Mouse (Mus musculus): Measurements from ENCODE around the gene Fam173b.
"Not testable (repeated sequence)": the region's sequence is repeated elsewhere in the genome, so short reads cannot be mapped to it uniquely, and the experiment has no call there.

Fam173b gene

DNA sequence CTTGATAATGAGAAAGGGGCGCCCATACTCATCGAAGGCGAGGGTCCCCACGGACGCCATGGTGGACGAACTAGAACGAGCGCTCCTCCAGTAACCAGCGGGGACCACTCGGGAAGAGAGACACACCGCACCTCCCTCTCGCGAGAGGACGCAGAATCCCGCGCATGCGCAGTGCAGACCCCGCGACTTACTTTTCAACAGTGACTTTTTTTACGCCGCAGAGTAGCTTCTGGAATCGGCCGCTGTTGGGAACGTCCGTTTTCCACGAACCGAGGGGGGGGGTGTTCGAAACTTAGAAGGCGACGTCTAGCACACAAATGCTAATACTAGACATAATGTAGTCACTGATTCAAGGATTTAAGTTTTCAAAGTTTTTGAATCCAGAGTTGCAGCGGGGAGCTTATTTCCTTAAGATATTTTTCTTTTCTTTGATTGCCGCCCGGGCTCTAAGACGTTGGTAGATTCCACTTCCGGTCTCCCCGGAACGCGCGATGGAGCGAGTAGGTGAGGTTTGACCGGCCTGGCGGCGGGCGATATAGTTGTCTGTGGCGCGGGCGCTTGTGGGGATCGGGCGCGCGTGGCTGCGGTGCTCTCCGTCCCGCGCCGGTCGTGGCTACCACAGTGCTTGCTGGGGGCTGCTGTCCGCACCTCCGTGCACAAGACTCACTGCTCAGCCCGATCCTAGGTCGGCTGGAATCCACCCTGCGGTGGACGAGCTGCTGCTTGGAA lies at the start of gene Fam173b, which contains the start of gene Cct5:
Gene Fam173b (plus strand): TSS at position 207 of the 729 bp plus-strand sequence.
Gene Cct5 (minus strand): TSS at position 159 of the 729 bp plus-strand sequence.
- peak; percentile 93 for DNase-seq (ENCODE audit: low read depth, low spot score)

DNA sequence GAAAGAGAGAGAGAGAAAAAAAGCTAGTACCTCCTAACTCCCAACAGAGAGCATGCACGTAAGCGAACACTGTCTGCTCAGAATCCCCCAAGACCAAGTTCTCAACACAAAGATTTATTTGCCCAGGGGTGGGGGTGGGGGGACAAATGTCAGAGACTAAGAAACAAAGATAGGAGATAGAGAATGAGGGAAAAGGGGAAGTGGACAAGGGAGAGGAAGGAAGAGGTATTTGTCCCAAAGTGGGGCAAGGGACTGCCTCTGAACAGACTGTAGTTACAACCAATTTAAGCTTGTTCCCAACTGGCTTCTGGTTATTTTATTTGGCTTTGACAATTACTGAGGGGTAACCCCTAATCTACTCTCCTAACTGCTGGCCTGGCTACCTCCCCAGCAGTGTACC lies 46.8 kb upstream of the Fam173b start:
- DNase-seq (ENCODE audit: low read depth, low spot score) = no peak

DNA sequence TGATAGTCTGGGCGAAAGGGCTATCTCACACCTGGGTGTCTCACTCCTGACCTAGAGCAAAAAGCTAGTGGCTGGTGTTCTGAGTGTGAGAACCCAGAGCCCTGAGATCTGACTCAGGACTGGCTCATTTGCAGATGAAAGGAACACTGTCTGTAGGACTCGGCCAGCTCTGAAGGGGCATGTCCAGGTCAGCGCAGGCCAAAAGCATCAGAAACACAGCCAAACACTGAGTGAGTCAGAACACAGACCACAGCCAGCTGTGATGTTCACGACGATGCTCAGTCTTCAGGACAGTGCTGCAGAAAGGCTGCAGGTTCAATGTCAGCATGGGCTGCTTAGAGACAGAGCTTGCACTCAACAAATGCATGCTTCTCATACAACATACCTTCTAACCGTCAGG lies 40.3 kb upstream of the Fam173b start:
- DNase-seq (ENCODE audit: low read depth, low spot score) = no peak

DNA sequence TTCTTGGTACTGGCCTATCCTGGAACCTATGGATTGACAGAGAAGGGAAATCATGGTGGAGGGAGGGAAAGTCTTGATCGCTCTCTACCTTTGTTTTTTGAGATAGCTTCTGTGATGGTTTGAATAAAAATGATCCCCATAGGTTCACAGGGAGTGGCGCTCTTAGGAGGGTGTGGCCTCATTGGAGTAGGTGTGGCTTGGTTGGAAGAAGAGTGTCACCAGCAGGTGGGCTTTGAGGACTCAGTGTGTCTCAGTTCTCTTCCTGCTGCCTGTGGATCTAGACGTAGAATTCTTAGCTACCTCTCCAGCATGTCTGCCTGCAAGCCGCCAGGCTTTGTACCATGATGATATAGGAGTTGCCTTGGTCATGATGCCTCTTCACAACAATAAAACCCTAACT lies 39.7 kb upstream of the Fam173b start:
- no peak for DNase-seq (ENCODE audit: low read depth, low spot score)

DNA sequence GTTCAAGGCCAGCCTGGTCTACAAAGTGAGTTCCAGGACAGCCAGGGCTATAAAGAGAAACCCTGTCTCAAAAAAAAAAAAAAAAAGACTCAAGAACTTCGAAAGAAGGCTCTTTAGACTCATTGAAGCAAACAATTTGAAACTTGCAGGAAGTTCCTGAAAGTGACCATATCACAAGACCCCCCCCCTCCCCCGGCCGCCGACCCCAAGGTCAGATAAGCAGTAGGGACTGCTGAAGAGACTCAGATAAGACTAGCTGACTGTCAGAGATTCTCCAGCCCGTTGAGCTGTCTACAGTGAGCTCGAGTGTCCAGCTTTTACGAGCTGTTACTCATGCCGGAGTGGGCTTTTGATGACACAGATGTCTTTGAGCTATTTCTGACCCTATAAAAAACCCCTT lies 38.8 kb upstream of the Fam173b start:
- DNase-seq (ENCODE audit: low read depth, low spot score) = no peak

DNA sequence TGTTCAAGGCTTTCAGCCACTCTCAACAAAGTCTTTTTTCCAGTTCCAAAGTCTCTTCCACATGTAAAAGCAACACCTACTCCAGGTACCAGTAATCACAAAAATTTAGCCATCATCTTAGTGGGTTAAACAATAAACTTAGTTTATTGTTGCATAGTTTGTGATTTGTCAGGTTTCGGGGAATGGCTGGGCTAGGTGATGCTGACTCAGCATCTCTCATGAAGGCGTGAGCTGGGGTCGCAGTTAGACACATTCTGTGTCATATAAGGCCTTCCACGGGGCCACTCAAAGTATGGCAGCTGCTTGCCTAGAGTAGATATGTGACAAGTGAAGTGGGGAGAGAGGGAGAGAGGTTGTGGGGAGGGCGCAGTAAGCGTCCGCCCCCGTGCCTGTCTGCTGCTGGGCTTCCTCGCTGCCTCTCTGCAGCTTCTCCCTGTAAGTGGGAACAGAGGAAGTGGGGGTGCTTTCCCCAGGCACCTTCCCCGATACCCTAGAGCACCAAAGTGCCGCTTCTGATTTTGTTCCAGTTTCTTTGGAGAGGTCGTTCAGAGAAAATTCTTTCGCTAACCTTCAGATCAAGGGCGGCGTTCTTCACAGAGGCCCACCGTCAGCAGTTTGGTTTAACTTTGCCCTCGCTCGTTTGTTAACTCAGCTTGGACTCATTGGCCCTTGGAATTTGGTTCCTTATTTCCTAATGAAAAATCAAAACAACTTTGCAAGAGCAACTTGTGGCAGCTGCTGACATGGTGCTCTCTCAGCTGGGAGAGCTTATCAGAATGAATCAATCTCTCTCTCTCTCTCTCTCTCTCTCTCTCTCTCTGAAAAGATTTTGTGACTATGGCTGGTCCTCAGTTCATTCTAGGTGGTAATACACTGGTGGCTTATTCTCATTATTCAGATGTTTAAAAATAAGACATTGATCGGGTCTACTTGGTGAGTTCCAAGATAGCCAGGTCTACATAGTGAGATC lies 37.8 kb upstream of the Fam173b start:
- no peak for DNase-seq (ENCODE audit: low read depth, low spot score)

DNA sequence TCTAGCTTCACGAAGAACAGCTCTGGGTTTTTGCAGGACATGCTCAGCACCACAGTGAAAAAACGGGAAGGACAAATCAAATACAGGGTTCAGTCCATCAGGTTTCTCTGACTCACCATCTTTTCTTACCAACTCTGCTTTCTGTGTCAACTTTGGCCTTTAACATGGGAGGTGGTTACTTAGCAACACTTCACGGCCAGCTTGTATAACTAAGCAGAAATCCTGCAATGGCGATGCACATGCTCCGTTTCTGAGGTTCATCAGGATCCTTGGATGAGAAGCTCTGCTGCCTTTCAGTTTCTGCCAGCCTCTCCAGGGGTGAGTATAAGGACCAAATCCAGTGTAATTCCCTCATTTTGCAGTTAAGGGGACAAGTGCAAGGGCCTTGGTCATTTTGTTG lies 36.5 kb upstream of the Fam173b start, which contains the start of gene Cmbl:
Gene Cmbl (plus strand): TSS at position 206 of the 400 bp plus-strand sequence.
- no peak for DNase-seq (ENCODE audit: low read depth, low spot score)

DNA sequence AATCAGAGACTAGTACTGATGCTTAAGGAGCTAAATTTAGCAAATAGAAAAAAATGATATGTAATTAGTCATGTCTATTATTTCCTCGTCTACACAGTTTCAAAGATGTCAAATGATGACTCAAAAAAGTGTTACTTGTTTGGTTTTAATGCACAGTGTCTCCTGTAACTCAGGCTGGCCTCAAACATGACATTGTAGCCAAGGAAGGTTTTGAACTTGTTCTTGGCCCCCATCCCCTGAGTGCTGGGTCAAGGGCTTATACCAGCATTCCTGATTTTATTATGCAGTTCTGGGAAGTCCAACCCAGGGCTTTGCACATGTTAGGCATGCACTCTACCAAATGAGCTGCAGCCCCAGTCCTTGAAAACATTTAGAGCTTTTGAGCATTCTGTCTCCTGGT lies 35.9 kb upstream of the Fam173b start:
- no peak for DNase-seq (ENCODE audit: low read depth, low spot score)

DNA sequence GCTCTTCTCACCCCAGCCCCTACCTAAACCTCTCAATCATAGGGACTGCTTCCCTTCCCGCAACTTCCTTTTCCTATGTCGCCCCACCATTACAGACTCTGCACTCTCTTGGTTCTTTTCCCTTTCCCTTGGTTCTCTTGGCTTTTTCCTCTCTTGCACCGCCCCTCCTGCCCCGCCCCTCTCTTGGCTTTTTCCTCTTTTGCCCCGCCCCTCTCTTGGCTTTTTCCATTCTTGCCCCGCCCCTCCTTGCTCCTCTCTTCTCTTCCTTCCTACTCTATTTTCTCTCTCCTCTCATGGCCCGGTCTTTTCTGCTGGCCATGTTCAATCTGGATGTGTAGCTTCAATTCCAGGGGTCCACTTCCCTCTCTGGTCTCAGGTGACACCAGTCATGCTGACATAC lies 34.2 kb upstream of the Fam173b start:
- no peak for DNase-seq (ENCODE audit: low read depth, low spot score)

DNA sequence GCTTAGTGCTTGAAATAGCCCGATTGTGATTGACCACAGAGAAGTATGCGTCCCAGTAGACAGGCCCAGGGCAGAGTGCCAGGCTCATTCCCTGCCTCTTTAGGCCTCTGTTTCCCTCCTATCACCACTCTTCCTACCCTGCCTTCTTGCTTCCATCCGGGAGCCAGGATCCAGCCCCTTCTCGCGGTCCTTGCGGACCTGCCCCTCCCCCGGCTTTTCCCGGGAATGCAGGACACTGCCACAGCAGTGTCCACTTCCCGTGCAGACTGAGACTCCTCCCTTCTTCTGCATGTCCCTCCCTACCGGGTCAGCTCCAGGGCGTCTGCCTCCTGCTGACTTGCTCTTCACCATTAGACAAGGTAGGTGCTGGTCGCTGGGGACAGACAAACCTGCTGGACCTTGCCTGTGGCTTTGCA lies 33.1 kb upstream of the Fam173b start:
- no peak for DNase-seq (ENCODE audit: low read depth, low spot score)

DNA sequence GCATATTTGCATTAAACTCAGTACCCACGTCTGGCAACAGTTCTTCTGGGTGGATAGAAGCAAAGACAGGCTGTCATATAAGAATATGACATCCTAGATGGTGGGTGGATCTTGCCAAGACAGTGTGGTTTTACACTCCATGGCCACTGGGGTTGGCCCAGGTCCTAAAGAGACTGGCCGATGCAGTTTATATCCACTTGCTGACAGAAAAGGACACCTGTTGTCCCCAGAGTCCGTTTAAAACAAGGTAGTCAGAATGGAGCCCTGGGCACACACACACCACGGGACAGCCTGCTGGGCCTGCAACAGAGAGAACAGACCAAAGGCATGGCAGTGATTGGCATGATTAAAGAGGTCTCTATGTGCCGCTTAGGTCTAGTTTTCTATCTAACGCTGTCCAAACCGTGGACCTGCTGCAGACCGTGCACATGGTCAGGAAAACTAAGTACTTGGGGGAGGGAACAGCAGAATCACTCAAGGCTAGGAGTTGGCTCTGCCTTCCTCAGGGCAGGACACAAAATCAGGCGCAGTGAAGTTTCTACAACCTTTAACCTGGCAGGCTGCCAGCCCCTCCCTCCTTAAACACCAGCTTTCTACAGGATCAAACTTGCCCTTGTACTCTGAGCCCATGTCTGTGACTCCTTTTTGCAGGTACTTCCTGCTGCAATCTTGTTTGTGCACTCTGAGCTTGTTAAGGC lies 32.2 kb upstream of the Fam173b start:
- DNase-seq (ENCODE audit: low read depth, low spot score) = no peak

DNA sequence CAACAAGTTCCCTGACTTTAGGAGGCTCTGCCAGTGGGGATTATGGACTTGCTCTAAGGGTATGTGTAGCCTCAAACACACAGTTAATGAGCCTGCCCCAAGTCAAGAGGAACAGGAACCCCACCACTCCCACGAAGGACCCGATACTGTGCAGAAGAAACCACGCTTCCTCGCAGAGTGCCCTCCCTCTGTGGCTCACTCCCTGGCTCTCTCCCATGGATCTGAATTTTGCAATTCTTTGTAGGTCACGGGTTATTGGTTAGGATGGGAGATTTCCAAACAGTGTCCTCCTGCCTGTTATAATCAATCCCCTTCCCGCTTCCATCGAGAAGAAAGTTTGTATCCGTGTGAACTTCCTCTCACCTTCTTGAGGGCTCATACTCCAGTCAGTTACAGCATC lies 30.7 kb upstream of the Fam173b start:
- no peak for DNase-seq (ENCODE audit: low read depth, low spot score)

DNA sequence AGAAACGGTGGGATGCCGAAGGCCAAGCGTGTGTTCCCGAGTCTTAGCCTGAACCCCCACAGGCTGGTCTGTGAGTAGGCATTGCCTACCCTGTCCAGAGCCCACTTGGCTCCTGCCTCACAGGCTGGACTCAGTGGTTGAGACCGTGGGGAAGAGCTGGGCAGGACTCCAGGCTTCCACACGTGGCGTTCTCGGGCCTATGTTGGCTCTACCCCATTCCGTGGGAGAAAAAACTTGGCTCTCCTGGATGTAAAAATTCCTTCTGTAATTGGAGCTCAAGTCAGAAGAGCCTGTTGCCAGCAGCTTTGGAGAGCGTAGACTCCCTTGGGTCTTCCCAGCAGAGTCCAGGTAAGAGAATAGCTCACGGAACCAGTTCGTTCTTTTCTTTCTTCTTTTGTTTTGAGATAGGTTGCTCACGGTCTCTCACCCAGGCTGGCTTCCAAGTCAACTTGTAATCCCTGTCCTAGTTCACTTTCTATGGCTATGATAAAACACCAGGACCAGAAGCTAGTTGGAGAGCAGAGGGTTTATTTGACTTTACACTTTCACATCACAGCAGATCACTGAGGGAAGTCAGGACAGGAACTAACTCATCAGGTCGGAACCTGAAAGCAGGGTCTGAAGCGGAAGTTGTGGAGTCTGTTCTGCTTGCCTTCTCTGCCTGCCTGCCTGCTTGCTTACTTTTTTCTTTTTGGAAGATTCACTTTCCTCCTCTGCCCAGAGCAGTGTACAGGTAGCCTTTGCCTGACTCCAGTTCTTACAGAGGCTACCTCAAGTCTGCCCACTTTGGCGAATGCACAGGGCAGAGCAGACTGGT lies 29.5 kb upstream of the Fam173b start:
- no peak for DNase-seq (ENCODE audit: low read depth, low spot score)

DNA sequence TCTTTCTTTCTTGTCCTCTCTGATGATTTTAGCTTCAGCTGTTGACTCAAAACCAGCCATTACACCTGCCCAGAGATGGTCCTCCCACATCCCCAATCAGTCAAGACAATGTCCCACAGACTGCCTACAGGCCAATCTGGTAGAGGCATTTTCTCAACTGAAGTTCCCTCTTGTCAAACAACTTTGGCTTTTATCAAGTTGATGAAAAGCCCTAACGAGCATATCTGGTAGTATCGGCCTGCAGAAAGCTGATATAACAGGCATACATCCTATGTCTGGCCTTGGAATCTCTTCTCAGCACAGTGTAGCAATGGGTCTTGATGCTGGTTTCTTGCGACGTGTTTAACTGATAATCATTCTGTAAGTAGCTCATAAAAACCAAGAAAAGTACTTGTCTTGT lies 28.4 kb upstream of the Fam173b start:
- DNase-seq (ENCODE audit: low read depth, low spot score) = no peak

DNA sequence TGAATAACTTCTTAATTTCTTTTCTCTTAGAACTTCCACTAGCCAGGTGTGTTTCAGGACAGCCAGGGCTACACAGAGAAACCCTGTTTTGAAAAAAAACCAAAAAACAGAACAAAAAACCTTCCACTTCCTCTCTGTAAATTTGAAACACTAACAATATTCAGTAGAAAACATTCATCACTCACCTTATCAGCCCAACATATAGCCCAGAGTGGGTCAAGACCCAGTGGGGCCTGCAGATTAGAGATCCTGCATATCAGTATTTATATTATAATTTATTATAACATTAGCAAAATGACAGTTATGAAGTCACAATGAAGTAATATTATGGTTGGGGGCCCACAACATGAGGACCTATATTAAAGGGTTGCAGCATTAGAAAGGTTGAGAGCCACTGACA lies 28.0 kb upstream of the Fam173b start:
- no peak for DNase-seq (ENCODE audit: low read depth, low spot score)

DNA sequence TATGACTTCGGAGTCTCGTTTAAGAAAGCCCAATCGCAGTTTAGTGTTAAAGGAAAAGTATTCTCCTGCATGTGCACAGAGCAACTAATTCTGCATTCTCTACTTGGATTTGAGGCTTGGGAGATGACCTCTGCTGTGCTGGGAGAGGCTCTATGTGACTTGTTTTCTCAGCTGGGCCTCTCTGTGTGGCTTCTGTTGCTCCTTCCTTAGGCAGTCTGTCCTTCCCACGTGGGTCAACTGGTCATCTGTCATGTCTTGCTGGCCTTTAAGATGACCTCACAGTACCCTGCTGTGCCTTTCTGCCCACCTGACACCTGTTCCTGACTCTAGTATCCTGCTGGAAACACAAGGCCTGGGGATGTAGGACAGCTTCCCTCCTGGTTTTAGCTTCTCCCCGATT lies 25.6 kb upstream of the Fam173b start:
- no peak for DNase-seq (ENCODE audit: low read depth, low spot score)

DNA sequence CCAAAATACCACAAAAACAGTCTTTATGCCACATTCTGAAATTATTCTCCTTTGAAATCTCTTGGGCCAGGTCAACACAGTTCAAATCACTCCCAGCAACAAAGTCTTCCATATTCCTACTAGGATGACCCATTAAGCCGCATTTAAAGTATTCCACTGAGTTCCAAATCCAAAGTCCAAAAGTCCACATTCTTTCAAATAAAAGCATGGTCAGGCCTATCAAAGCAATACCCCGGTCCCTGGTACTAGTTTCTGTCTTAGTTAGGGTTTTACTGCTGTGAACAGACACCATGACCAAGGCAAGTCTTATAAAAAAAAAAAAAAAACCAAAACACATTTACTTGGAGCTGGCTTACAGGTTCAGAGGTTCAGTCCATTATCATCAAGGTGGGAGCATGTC lies 20.6 kb upstream of the Fam173b start:
- DNase-seq (ENCODE audit: low read depth, low spot score) = not testable (repeated sequence)

DNA sequence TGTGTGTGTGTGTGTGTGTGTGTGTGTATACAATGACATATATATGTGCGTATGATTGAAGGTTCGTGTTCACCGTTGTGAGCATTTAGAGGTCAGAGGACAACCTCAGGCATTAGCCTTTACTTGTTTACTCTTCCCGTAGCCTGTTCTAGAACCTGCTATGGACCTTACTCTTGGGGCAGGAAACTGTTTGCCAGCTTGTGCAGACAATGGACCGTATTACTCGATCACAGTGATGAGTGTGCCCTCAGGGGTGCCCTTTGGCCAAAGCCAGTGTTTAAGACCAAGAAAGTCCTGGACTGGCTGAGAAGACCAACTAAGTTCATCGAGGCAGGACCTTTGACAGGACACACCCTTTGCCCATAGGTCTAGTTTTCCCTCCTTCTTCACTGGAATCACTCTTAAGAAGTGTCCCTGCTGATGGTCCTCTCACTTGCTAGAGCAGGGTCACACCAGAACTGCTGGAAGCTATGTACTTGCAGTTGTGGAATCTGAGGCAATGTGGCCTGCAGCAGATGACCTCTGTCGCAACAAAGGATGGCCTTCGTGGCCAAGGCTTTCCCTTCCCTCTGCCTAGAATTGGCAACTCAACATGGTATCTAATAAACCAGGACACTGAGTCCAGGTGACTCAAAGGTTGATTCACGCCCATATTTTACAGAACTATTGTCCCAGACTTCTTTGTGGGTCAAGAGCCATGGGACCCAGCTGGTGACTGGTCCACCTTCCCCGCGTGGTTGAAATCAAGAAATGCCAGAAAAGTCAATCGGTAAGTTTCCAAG lies 18.2 kb upstream of the Fam173b start:
- DNase-seq (ENCODE audit: low read depth, low spot score) = no peak

DNA sequence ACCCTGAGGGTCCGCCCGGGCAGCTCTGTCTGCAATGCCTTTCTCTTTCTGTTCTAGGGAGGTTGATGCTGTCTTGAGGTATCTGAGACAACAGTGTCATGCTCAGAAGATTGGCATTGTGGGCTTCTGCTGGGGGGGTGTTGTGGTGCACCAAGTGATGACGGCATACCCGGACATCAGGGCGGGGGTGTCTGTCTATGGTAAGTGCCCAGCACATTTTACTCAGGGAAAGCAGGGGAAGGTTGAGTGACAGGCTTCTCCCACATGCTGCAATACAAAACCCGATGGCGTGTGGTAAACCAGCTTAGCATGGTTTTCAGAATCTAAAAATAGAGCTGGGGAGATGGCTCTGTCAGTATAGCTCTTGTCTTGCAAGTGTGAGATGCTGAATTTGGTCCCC lies 16.4 kb upstream of the Fam173b start:
- DNase-seq (ENCODE audit: low read depth, low spot score) = no peak

DNA sequence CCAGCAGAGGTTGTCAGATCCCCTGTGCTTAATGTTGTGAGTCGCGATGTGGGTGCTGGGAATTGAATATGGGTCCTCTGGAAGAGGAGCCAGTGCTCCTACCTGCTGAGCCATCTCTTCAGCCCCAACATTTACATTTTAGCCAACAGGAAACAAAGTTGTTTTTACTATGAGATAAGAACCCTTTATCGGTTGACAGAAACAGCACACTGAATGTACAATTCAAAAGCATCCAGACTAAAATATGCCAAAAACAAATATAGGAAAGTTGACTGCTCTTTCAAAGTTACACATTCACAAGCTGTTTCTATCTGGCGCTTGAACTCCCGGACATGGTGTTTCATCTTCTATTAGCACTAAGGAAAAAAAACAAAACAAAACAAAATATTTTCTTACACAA lies 15.6 kb upstream of the Fam173b start:
- DNase-seq (ENCODE audit: low read depth, low spot score) = no peak
